Mouse (Mus musculus): ENCODE measurements around the gene Ovol1. TPM values are rescaled to one million over a fixed set of nuclear protein-coding genes. Genes with fewer than 3 reads are reported as not detected.

The Ovol1 gene
- total RNA-seq (2015) (0.07 and 0.14 TPM in 2 replicates), total RNA-seq (2017) (0.07 TPM in 1 of 2 replicates, not detected in the other)

DNA sequence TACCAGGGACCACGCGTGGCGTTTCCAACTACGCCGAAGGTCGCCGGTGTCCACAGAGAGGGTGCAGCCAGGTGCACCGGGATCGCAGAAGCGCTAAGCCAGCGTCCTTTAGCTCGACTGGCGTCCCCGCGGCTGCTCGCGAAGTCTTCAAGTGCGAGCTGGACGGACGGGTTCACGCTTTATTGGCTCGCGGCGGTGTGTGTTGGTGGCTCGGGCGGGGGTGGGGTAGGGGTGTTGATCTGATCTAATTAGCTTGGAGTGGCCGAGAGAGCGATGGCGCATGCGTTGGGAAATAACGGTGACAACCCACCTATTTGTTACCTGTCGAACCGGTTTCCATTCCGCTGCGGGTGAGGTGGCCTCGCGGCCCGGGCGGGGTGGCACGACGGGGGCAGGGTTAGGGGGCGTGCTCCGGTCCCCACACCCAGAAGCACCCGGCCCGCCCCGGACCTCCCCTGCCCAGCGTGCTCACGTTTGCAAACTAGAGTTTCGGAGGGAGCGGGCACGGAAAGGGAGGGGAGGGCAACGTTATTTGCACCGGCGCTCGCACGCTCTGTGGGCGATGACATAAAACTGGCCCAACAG, at the start of gene Ovol1:
Gene Ovol1, minus strand, starts transcription at position 190 of the 585 bp plus-strand sequence.
- no peak for ATAC-seq (ENCODE audit: poor library complexity, severe bottlenecking)

DNA sequence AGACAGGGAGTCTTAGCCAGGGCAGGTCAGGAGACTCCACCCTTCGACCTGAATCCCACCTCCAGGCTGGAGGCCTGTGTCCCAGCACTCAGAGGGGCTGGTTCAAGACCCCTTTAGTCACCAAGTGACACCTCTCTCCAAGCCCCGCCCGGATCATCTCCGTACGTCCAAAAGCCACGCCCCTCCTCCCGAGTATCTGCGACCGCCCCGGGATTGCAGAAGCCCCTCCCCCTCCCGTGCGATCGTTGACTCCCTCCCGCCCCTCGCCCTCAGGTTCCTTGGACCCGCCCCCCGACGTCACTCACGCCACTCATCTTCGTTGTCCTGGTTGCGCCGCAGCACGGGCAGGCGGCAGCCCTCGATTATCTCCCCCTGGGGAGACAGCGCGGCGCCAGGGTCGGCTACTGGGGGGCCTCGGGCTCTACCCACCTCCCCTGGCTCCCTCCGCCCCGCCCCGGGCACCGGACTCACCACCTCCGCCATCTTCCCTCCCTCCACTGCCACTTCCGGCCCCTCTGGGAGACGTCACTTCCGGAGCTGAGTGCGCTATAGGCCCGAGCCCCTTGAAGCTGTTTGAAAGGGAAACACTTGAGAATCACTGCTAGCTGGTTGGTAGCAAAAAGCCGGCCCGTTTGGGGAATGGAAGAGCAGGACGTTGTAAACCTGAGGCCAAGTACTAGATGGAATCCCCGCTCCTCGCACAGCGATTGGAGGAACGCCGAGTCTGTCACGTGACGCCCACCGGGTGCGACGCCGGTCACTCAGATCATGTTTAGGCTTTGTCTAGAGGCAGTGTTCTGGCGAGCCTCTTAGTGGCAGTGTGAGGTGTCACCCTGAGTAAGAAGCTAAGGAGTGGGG, 49.3 kb upstream of the Ovol1 start, which contains the start of gene Kat5:
Gene Kat5, minus strand, starts transcription at position 691 of the 858 bp plus-strand sequence.
- peak; percentile 91 for ATAC-seq (ENCODE audit: poor library complexity, severe bottlenecking)

DNA sequence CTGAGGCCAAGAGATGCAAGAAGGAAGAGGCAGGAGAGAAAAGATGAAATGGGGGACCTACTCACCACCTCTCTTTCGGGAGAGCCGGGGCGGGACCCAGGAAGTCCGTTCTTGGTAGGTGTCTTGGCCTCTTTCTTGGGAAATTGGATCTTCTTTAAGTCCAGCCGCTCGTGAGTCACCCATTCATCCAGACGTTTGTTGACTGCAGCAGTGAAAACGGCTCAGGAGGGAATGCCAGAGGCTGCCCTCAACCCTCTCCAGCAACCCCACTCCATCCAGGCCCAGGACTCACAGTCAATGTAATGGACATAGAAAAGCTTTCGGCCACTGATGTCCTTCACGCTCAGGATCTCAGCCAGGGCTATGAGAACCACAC, 48.7 kb upstream of the Ovol1 start:
- ATAC-seq (ENCODE audit: poor library complexity, severe bottlenecking): no peak

DNA sequence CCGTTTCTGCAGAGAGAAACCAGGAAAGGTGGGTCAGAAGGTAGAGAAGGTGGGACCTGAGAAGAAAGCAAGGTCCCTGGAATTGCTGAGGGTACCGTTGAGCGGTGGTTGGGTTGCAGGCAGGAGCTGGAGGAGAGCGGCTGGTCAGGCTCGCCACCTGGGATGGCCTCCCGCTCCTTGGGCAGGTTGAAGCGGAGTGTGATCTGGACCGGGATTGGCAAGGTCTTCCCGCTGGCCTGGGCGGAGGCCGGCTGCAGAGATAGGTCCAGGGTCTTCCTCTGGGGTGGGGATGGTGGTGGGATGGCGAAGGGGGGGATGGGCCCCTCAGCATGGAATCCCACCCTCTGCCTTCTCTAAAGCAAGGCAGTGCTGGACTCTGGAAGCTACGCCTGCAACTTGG, 48.3 kb upstream of the Ovol1 start:
- no peak for ATAC-seq (ENCODE audit: poor library complexity, severe bottlenecking)

DNA sequence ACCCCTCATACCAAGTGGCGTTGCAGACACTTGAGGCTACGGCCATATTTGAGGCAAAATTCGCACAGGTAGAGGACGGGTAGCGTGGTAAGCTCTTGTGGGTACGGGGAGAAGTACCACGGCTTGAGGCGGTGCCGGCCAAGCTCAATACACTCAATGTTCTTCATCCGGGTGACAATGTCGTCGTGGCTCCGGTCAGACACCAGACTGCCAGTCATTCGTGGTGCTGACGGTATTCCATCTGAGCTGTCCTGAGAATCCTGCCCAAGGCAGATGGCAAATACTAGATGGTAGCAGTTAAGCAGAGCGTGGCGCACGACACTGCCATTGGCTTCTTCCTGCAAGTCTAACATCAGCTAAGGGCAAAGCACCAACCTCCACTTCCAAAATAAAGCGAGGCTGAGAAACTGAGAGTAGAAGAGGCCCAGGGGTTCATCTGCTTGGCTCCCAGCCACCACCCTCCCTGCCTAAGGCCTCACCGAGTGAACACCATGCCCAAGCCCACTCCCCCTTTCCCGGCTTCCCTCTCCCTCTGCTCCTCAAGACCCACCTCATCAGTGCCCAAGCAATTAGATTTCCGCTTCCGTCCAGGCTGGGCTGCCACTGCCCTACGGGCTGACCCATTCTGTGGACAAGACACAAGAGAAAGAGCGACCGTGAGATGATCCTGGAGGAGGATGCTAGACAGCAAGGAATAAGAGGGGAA, 47.4 kb upstream of the Ovol1 start:
- no peak for ATAC-seq (ENCODE audit: poor library complexity, severe bottlenecking)

DNA sequence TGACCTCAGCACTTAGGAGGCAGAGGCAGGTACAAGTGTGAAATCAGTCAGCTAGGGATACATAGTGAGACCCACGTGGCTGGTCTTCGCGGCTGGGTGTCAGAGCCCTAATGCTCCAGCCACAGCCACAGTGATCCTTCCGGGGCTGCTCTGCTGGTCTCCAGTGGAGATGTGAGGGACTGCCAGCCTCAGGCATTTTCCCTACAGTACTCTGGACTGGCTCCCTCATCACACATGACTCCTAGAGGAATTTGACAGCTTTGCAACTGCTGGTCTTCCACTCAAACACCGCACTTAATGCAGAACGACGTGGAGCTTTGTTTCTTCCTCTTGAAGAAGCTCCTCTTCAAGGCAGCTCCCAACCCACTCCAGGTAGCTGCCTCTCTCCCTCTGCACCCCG, 45.8 kb upstream of the Ovol1 start:
- ATAC-seq (ENCODE audit: poor library complexity, severe bottlenecking): no peak

DNA sequence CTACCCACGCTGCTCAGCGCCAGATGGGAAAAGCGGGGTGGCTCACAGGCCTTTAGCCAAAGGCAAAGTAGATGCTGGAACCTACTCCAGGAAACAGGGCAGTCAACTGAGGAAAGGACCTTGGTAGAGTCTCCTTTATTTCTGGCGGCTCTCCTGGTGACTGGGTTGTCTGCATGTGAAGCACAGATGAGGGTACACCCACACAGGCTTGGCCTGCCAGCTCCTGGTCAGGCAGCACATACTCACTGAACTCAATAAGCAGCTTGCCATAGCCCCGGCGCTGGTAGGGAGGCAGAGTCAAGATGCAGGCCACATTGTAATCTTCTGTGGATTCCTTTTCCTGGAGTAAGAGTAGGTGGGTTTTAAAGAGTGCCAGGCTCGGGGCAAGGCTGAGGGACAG, 44.7 kb upstream of the Ovol1 start:
- no peak for ATAC-seq (ENCODE audit: poor library complexity, severe bottlenecking)

DNA sequence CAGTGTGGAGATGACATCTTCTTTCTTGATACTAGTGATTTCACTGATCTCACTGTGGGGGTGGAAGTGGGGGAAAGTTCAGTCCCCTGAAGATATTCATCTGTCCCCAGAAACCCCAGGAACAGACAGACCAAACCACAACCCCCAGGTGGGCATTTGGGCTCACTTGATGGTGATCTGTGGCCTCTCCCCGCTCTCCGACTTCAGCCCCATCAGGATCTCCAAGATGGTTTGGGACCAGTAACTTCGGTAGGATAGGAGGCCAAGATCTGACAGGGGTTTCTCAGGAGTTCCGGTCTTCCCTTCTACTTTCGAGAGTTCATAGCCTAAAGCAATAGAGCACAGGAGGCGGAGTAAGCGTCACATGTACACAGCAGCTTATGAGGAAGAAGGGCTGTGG, 43.2 kb upstream of the Ovol1 start:
- no peak for ATAC-seq (ENCODE audit: poor library complexity, severe bottlenecking)

DNA sequence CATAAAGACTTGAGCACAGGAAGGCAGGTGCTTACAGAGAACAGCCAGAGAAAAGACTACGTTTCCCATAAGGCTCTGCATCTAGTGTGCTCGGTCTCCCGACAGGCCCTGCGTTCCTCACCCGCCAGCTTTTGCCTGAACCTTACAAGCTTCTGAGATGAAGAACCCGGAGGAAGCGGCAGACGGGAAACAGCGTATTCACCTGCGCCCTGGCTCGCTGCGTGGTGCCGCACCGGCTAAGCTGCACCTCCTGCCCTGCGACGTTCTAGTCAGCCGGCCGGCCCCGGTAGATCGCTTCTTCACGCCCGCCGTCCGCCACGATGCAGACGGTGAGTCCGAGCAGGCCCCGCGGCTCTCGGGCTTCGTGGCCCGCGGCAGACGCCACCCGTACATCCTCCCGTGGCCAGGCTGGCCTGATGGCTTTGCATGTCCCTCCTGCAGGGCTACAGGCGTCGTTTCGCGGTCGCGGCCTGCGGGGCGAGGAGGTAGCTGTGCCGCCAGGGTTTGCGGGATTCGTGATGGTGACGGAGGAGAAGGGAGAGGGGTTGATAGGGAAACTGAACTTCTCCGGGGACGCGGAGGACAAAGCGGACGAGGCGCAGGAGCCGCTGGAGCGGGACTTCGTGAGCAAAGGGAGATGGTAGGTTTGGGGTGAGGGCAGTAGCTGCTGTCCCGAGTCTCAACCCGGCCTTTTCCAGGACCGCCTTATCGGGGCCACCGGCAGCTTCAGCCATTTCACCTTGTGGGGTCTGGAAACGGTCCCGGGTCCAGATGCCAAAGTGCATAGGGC, 41.5 kb upstream of the Ovol1 start, which contains the start of gene Rnaseh2c:
Gene Rnaseh2c, plus strand, starts transcription at position 122 of the 790 bp plus-strand sequence.
- ATAC-seq (ENCODE audit: poor library complexity, severe bottlenecking): peak; percentile 83

DNA sequence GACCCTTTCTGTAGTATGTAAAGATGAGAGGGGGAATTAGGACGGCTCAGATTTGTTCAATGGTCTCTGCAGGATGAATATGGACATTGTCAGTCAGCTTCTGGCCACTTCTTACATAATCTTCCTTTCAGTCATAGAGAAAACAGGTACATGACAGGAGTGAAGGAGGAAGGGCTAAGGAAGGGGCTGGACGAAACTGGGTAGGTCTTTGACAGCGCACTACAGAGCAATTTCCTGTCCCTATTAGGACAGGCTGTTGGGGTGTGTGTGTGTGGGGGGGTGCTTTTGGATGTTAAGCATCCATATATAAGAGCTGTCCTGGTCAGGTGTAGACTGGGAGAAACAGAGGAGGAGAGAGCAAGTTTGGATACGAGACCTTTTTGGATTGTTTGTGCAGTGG, 38.8 kb upstream of the Ovol1 start:
- ATAC-seq (ENCODE audit: poor library complexity, severe bottlenecking): peak; percentile 78

DNA sequence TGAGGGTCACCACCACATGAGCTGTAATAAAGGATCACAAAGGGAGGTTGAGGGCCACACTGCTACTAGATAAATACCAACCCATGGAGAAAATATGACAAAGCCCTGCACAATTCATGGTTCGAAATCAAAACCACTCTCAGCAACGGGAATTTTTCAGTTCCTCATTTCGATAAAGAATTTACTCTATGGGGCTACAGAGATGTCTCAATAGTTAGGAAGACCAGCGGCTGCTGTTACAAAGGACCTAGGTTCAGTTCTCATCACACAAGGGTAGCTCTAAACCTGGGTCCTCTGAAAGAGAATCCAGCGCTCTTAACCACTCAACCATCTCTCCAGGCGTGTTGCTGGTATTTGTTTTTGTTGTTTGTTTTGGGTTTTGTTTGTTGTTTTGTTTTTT, 31.4 kb upstream of the Ovol1 start:
- ATAC-seq (ENCODE audit: poor library complexity, severe bottlenecking): no peak

DNA sequence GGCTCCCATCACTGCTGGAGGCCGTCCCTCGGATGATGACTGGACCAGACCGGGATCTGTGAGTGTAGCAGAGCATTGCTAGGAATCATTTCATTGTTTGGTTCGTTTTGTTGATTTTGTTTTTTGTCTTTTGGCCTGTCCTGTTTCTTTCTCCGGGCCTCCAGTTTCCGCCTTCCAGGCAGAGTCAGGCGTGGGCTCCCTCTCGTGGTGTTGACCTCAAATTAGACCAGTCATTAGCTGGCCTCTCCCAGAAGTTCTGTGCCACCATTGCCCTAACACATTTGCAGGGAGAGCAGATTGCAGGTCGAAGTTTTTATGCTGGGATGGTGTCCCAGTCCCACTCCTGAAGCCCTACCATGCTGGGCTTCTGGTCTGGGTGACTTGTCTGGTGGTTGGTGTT, 28.7 kb upstream of the Ovol1 start:
- ATAC-seq (ENCODE audit: poor library complexity, severe bottlenecking): no peak

DNA sequence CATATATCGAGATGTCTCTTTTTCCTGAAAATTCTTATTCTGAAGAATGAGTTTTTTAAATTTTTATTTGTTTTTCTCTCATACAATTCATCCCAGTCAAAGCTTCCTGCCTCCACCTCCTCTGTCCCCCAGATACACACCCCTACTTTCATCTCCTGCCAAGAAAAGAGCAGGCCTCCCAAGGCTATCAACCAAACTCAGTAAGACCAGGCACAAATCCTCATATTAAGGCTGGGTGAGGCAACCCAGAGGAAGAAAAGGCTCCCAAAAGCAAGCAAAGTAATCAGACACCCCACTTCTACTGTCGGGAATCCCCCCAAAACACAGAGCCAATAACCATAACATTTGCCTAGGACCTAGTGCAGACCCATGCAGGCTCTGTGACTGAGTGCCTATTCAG, 21.5 kb upstream of the Ovol1 start:
- ATAC-seq (ENCODE audit: poor library complexity, severe bottlenecking): no peak

DNA sequence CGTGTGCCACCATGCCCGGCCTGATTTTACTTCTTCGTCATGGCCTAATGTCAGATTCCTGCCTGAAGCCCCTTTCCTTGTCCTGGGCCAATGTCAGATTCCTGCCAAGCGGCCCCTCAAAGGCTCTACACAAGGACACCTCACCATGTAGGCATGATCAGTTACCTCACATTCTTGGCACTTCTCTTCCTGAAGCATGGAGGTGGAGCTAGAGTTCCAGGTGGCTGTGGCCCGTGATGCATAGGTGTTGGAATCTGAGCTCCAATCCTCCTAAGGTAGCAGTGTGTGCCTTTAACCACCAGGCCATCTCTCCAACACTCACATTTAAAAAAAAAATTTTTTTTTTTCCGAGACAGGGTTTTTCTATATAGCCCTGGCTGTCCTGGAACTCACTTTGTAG, 20.3 kb upstream of the Ovol1 start:
- ATAC-seq (ENCODE audit: poor library complexity, severe bottlenecking): no peak

DNA sequence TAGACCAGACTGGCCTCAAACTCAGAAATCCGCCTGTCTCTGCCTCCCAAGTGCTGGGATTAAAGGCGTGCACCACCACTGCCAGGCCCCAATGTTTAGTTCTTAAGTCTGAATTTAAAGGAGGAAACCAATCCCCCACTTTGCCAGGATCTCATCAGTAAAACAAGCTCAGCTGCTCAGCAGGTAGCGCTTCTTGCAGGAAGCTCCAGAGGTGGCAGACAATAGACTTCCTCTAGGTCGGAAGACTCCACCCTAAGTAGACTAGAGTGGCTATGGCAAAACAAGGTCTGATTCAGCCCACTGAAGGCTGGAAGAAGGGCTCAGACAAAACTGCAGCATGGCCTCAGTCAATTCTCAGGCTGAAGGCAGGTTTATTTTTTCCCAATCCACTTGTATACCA, 19.5 kb upstream of the Ovol1 start:
- no peak for ATAC-seq (ENCODE audit: poor library complexity, severe bottlenecking)

DNA sequence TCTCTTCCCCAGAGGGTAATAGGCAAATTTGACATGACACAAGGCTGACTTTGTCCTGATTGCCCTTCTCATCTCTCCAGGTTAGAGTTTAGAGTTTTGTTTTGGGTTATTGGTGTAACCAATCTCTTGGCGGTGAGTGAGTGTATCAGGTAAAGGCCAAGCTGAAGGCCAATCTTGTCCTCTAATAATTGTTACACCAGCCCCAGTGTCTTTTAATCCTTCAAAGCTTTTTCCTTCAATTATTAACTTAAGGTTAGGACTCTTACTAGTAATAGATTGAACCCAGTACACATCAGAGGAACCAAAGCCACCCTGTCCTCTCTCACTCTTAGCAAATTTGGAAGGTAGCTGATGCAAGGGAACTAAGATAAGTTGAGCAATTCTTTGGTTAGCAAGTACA, 14.9 kb upstream of the Ovol1 start:
- ATAC-seq (ENCODE audit: poor library complexity, severe bottlenecking): no peak

DNA sequence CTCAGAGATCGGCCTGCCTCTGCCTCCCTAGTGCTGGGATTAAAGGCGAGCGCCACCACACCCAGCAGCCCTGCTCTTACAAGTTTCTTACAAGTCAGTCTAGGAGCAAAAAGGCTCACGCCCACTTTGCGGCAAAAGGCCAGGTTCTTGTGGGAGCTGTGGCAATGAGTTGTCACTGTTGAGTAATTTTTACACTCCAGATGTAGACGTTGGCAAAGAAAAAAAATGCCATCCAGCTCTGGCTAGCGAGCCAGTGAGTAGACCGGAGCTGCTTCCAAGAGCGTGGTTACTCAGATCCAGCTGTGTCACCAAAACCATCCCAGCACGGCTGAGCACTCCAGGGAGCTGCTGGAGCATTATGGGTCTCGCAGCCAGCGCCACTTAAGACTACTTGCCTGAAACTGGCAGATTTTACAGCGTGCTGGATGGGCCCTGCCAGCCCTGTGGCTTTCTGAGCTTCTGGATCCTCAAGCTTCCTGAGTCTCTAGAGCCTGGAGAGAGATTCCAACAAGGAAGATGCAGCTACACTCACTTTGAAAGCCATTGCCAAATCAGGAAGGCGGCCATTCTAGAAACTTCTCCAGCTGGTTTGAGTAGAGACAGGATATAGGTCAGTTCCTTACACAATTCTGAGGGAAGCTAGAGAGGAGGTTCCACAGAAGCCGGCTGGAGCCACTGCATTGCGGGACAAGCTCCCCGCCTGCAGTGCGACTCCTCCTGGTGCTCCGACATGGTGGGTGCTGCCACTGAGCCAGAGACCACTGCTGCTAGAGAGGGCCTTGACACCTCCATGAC, 12.1 kb upstream of the Ovol1 start:
- ATAC-seq (ENCODE audit: poor library complexity, severe bottlenecking): peak; percentile 41

DNA sequence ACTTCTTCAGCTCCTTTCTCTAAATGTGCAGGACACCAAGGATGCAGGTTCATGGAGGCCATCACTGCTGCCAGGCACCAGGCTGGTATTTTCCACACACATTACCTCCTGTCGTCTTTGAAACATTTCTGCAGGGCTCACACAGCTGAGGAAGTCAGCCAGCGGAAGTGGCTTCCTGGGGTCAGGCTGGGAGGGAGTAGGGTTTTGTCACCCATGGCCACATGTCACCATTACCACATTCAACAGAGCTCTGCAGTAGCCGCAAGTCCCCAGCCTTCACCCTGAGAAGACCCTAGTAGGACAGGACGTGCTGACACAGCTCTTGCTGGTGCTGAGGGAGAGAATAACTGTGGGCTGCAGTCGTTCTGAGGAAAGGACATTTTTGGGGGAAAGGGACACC, 11.4 kb upstream of the Ovol1 start:
- ATAC-seq (ENCODE audit: poor library complexity, severe bottlenecking): peak; percentile 66

DNA sequence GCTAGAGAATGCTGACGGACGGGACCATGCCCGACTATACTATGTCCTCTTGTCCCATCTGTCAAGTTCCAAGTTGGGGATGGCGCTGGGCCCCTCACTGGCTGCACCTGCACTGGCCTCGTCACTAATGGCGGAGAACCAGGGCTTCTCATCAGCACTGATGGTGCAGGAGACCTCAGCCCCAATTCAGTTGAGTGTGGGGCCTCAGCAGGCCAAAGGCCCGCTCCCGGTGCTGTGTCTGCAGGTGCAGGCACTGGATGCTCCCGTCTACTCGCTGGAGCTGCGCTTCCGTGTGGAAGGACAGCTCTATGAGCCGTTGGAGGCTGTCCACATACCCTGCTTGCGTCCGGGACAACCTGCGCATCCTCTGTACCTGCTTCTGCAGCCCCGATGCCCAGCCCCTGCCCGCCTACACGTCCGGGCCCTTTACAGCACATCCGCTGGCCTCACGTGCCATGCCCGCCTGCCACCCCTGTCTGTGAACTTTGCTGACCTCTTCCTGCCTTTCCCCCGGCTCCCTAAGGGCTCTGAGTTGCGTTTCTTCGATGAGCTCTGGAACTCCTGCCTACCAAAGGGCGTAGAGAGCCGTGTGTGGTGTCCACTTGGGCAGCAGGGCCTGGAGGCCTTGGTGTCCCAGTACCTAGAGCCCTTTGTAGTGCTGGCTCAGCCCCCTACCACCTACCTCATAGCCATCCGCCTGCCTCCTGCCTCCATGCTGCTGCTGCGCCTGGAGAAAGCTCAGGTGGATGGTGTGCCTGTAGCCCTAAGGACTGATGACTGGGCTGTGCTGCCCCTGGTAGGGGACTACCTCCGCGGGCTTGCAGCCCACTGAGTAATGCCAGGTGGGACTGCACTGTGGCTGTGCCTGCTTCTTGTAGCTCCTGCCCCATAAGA, 10.2 kb upstream of the Ovol1 start:
- ATAC-seq (ENCODE audit: poor library complexity, severe bottlenecking): no peak
